Mouse (Mus musculus) monocyte, adult 5-6 weeks (primary cell): ENCODE measurements around the gene Map4. TPM values are rescaled to one million over a fixed set of nuclear protein-coding genes. Genes with fewer than 3 reads are reported as not detected.
"Not testable (repeated sequence)": the region's sequence is repeated elsewhere in the genome, so short reads cannot be mapped to it uniquely, and the experiment has no call there.

Source experiments
- ATAC-seq: fragments of 153-309, 156-312 bp; replicated peaks from 2 replicates; pipeline ENCODE4 v1.8.0; 2017; ENCODE audit warnings: mild to moderate bottlenecking; ENCODE audit not compliant: low TSS enrichment, insufficient number of reproducible peaks, severe bottlenecking, poor library complexity, low FRiP score
- total RNA-seq: library from RNA; stranded (forward); fragments of 200-1000, 200-491, 200-594 nt; gene quantifications from 3 replicates; pipeline ENCODE4 v1.2.3, GENCODE M21; 2017

Gene Map4
- total RNA-seq, 1 experiment from 2014 or later: 44.6 TPM

DNA sequence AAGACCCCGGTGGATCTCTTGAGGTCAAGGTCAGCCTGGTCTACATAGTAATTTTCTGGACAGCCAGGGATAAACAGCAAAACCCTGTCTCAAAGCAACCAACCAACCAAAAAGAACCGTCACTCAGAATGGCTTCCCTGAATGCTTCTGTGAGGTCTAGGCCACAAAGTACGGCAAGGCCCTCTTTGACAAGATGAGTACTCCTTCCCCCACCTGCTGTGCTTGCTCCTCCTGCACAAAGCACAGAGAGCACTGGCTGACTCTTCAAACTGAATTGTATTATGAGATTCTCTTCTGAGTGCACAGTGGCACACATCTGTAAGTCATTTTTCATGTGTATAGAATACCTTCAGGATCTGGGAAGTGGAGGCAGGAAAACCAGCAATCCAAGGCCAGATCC is 166.5 kb downstream of the Map4 start:
- ATAC-seq: no peak

DNA sequence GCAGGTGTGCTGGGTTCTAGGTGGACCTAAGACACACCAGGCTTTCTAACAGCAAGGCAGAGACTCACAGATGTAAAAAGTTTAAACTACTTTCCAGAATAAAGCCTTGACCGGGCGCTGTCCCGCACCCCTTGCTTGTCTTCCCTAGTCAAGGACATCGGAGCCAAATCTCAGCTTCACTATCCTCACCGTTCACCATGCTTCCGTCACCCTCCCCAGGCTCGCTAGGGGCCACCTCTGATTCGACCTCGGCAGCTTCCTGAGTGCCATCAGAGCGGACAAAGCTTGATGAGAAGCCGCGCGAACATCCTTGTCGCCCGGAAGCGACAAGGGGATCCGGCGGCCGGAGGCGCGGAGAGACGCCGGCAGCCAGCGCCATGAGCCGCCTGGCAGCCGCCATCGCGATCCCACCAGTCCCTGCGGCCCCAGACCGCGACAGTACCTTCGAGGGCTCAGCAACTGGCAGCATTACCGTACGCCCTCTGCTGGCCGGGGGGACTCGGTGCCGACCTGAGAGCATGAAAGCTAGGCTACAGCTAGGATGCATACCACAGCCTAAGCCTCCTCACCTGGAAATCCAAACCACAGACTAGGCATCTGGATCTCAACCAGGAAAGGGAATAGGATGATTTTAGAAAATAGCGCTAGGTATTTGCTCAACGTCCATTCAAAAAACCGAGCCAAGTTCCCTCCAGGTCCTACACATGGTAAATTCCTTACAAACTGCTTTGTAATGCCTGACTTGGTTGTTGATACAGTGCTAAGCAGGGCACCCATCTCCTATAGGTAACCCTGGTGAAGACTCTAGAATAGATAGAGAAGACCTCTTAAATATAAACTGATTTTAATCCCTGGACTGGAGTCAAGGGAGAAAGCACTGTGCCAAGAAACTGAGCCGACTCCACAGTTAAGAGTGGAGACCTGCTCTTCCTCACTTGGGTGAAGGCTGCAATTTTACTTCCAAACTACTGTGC is 169.7 kb downstream of the Map4 start:
- ATAC-seq: peak; percentile 97

DNA sequence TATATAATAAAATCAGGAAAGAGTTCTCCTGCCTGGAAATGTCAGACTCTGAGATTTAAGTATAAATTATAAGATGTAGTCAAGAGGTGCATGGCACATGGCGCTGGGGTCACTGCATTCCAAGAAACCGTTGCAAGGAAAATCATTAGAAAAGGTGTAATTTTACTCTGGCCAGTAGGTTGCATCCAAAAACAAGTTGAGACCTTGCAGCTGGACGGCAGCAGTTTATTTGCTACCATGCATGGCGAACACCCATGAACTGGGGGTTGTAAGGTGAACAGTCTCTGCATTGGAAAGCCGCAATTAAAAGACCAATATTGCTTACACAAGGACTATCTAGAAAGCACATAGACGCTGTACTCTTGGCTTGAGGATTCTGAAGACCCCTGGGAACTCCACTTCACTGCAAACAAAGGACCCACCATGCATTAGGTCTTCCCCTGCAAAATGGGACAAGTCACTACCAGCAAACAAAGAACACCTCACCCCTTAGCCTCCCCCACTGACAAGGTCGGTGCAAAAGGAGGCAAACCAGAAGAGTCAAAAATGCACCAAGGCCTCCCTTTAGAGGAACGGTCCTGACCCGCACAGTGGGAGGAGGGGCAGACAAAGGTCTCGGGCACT is 185.2 kb downstream of the Map4 start:
- no peak; the same call in 1 of the 2 replicates for ATAC-seq

DNA sequence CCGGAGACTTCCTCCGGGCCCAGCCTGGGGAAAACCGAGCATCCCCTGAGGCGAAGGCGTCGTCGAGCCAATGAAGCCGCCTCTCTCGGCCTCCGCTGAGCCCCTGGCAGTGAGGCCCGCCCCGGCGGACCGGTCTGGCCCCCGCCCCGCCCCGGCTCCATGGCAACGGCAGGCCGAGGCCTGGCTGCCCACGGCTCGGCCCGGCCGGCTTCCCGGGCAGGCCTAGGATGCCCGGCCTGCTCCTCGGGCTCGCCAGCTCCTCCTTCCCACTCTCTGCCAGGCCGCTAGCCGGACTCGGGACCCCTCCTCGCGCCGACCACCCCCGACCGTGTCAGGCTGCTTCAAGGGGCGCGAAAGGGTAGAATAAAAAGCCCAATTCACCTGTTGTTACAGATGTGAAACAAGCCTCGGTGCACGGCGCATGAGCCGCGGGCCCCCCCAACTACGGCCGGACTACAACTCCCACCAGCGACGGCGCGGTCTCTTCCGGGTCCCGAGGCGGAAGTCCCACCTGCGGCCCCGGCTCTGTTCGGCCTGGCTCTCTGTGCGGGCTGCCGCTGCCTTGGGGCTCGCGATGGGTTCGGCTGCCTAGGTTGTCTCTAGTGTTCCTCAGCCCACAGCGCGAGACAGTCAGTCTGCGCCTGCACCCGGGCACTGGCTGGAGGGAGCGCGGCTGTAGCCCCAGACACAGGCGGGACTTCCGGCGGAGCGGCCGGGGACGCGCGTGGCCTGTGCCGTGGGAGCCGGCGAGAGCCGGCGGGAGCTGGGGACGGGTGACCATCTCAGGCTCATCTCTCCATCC is 185.9 kb downstream of the Map4 start, which contains the start of gene Smarcc1:
TSS of gene Smarcc1 (plus strand) at position 732 of the 802 bp plus-strand sequence.
- ATAC-seq: peak; percentile 89

DNA sequence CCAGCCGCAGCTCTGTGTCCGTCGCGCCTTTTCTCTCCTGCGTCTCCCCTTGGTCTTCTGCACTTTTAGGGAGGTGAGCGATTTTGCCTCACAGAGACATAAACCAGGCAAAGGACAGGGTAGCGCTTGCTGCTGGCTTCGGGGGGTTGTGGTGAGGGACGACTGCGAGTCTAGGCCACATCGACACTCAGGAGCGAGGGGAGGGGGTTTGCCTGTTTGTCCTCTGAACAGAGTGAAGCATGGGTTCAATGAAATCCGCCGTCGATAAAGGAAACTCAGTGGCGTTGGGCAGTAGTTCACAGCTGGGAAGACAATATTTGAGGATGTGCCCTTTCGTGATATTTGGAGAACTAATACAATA is 186.5 kb downstream of the Map4 start, which contains the start of gene Dhx30:
TSS of gene Dhx30 (minus strand) at position 52 of the 361 bp plus-strand sequence.
- ATAC-seq: peak; percentile 45; the same call in 1 of the 2 replicates

DNA sequence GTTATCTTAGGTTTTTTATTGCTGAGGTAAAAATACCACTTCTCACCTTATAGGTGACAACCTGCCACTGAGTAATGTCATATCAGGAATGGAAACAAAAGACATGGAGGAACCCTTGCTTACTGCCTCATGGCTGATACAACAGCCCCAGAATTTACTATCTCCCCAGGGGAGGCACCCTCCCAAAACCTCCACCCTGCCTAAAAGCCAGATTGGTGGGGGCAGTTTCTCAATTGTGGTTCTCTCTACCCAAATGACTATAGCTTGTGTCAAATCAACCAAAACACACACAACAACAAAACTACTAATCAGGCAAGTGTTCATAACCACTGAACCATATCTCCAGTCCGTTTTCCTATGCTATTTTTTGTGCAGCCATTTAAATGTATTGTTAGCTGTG is 187.0 kb downstream of the Map4 start:
- ATAC-seq: no peak

DNA sequence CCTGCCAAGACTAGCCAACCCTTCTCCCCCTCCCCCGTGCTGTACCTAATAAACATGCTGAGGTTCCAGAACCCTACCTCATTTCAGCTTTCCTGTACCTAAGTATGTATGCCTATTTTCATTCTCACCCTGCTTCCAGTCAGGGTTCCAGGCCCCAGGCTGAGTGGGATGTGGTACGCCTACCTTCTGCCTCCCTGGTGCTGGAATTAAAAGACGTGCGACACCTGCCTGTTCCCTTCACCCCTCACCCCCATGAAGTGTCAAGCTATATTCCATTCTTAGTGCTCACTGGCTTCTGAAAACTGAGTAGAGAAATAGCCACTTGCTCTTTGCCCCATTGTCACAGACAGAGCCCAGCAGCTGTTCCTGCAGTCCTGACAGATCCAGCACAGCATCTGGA is 190.2 kb downstream of the Map4 start:
- no peak for ATAC-seq

DNA sequence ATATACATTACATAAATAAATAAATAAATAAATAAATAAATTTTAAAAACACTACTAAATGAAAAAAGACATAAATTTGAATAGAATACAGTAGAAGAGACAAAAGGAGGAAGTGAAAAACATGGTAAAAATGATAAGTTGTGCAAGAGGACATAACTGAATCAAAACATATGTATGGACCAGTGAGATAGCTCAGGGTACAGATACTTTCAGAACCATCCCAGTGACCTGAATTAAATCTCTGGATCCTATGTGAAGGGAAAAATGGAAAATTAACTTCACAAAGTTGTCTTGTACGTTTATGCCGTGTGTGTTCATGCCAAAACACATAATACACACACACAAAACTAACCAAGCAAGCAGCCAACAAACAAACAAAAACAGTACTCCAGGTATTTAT is 192.1 kb downstream of the Map4 start:
- no peak for ATAC-seq

DNA sequence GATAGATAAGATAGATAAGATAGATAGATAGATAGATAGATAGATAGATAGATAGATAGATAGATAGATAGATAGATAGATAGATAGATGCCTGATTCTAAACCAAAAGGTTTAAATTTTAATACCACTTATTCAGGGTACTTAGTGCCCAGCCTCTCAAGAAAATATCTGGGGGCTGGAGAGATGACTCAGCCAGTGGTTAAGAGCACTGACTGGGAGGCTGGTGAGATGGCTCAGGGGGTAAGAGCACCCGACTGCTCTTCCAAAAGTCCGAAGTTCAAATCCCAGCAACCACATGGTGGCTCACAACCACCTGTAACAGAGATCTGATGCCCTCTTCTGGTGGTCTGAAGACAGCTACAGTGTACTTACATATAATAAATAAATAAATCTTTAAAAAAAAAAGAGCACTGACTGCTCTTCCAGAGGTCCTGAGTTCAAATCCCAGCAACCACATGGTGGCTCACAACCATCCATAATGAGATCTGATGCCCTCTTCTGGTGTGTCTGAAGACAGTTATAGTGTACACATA is 192.8 kb downstream of the Map4 start:
- ATAC-seq: not testable (repeated sequence)

DNA sequence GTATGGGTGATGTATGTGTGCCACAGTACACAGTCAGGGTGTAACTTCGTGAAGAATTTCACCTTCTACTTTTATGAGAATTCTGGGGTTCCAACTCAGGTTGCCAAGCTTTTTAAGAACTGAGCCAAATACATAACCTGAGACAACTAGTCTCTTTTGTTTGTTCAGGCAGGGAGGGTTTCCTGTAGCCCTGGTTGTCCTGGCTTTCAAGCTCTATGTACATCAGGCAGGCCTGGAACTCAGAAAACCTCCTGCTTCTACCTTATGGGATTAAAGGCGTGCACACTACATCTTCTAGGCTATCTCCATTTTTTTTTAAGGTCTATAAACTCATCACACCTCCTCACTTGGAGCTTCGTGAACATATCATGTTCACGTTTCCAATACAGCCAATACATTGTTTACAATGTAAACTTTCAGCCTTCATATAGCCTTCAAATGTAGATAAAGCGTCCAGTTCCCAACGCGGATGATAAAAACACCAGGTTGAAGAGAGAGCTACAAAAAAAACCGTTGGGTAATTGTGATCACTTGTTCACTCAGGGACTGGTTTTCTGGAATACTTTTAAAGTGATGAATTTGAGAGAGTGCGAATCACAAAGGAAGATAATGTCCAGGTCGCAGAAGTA is 199.8 kb downstream of the Map4 start:
- ATAC-seq: no peak

DNA sequence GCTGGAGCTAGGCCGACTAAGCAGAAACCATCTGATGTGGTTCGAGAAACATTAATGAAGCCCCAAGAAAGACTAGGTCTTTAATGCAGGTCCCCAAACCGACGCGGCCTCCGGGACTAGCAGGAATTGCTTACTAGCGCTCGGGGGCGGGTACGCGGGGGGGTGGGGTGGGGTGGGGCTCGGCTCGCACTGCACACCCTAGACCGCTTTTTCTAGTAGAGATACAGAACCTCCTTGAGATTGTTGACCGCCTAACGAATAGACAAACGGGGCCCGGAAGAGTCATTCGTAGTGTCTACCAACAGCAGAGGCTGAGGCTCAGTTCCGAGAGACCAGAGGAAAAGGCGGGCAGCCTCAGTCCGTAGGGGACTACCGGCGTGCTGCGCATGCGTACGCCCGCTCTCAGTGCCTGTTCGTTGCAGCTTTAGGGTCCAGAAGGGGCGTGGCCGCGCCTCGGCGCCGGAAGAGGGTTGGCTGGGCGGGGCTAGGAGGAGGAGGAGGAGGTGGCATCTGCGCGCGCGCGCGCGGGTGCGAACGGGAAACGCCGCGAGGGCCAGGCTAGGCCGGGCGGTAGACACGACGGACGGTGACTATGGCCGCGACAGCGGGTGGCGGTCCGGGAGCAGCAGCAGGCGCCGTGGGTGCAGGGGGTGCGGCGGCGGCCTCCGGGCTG is 200.4 kb downstream of the Map4 start:
- ATAC-seq: peak; percentile 98

DNA sequence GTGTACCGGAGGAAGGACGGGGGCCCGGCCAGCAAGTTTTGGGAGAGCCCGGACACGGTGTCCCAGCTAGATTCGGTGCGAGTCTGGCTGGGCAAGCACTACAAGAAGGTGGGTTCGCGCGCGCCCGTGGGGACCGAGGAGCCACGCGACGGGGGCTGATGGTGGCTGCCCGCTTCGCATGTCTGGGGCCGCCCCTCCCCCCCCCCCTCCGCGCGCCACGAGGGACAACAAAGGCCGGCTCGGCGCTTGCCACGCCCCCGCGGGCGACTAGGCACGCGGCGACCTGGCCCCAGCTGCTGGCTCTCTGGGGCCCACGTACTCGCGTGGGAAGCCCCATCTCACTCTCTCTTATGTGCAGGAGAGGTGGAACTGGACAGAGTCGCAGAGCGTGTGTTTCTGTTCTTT is 200.9 kb downstream of the Map4 start:
- peak; percentile 14; the same call in 1 of the 2 replicates for ATAC-seq

DNA sequence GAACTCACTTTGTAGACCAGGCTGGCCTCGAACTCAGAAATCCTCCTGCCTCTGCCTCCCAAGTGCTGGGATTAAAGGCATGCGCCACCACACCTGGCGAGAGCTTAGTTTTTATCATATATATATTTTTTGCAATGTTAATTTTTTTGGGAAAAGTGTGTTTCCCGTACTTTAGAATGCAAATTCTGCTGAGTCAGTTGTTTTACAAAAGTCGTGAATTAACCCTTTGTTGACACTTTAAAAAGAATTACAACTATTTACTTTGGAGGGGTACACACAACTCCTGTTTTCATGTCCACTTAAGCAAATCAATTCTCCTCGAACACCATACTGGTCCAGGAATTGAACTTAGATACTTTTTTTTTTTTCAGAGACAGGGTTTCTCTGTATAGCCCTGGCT is 201.7 kb downstream of the Map4 start:
- no peak for ATAC-seq

Other genes with a start within 250 kb of the Map4 start
- not detected in 3 replicates for gene Fbxw18, start 228.8 kb upstream of the Map4 start, total RNA-seq
- not detected in 3 replicates for gene Fbxw26, start 185.4 kb upstream of the Map4 start, total RNA-seq
- gene Fbxw27, start 140.8 kb upstream of the Map4 start, total RNA-seq: not detected in 3 replicates
- not detected in 3 replicates for gene Spink8, start 119.2 kb upstream of the Map4 start, total RNA-seq
- gene Nme6, start 98.7 kb upstream of the Map4 start, total RNA-seq: 1.7 to 2.1 TPM in 2 of 3 replicates, not detected in the other
- not detected in 3 replicates for gene Camp, start 81.8 kb upstream of the Map4 start, total RNA-seq
- 4.2 to 9.1 TPM (median 8.0 TPM) in 3 replicates for gene Cdc25a, start 55.9 kb upstream of the Map4 start, total RNA-seq
- 19.7 to 37.0 TPM (median 20.6 TPM) in 3 replicates for gene Smarcc1, start 186.2 kb downstream of the Map4 start, total RNA-seq
- gene Dhx30, start 186.4 kb downstream of the Map4 start, total RNA-seq: 26.4 to 57.7 TPM (median 47.4 TPM) in 3 replicates